Mouse (Mus musculus): ENCODE data around the gene Atxn7.
A peak's percentile ranks its signal among the peaks of the same experiment; 100 is the strongest.

The Atxn7 gene

GRCm38 (mm10) chr14:14120230-14121096 lies 159.2 kb downstream of the Atxn7 start, which contains the start of gene Psmd6:
Gene Psmd6 (minus strand): TSS chr14:14120984.
- peak; percentile 82 for DNase-seq (ENCODE audit: low read depth, low spot score)

Measured in retina, postnatal 7 days (tissue).